Mouse (Mus musculus): ENCODE results near the gene Slc5a5.

GRCm38 (mm10) chr8:70905463-70905830 lies 12.9 kb upstream of the Slc5a5 start:
- no peak for TF ChIP-seq NRF1 (IDR thresholded peaks at IDR 0.05; ENCODE audit: low read depth, low read length)
- TF ChIP-seq CTCF (conservative IDR thresholded peaks at IDR 0.05 in 1 of 2, IDR thresholded peaks at IDR 0.05 in 1 of 2; ENCODE audit: low read depth in 2 of 2, low read length in 2 of 2), result no peak
- no peak for TF ChIP-seq GABPA (IDR thresholded peaks at IDR 0.05; ENCODE audit: insufficient replicate concordance, low read depth, low read length)
- TF ChIP-seq POLR2A (IDR thresholded peaks at IDR 0.05; ENCODE audit: low read depth, low read length), result no peak
- TF ChIP-seq ZNF384 (IDR thresholded peaks at IDR 0.05; ENCODE audit: low read depth, low read length), result no peak
- no peak for TF ChIP-seq RCOR1 (conservative IDR thresholded peaks at IDR 0.05; ENCODE audit: low read depth, low read length)
- no peak for TF ChIP-seq ZC3H11A (IDR thresholded peaks at IDR 0.05; ENCODE audit: low read depth, low read length)
- TF ChIP-seq RAD21 (IDR thresholded peaks at IDR 0.05; ENCODE audit: low read depth, low read length), result no peak
- TF ChIP-seq EP300 (IDR thresholded peaks at IDR 0.05; ENCODE audit: low read length), result no peak
